Mouse (Mus musculus) ES-E14 (cell line): ENCODE data around the gene Zan. TPM values are rescaled to one million over a fixed set of nuclear protein-coding genes. Genes with fewer than 3 reads are reported as not detected.

Experiments used
- DNase-seq: peaks from one replicate; pipeline ENCODE4 v3.0.0-alpha.2; 2013; ENCODE audit warnings: low read depth, low spot score
- H3K27ac ChIP-seq: 2 replicates; pipeline ENCODE4 v1.5.1; 2012; ENCODE audit warnings: low read depth, mild to moderate bottlenecking, low read length, moderate library complexity, mixed read lengths; ENCODE audit not compliant: poor library complexity, insufficient read depth, severe bottlenecking
- H3K36me3 ChIP-seq: 2 replicates; pipeline ENCODE4 v1.6.1; 2012; ENCODE audit warnings: mild to moderate bottlenecking, low read length, moderate library complexity, mixed read lengths; ENCODE audit not compliant: control insufficient read depth, poor library complexity, insufficient read depth, severe bottlenecking
- H3K4me1 ChIP-seq, 2 experiments: fragments of 150-350 bp in 1 of 2; sonication (generic) in 1 of 2; 2 replicates each; pipeline ENCODE4 v1.6.1; 2012; ENCODE audit warnings: low read length in 2 of 2, mild to moderate bottlenecking in 1 of 2, mixed read lengths in 1 of 2; ENCODE audit not compliant: control insufficient read depth in 2 of 2, insufficient read depth in 2 of 2, poor library complexity in 1 of 2
- H3K4me3 ChIP-seq, 2 experiments: fragments of 150-350 bp in 1 of 2; sonication (generic) in 1 of 2; 2 replicates each; pipeline ENCODE4 v1.5.1; 2012; ENCODE audit warnings: low read length in 2 of 2, low read depth in 1 of 2, mild to moderate bottlenecking in 1 of 2, mixed read lengths in 1 of 2; ENCODE audit not compliant: insufficient read depth in 1 of 2, poor library complexity in 1 of 2, severe bottlenecking in 1 of 2
- H3K9ac ChIP-seq: 2 replicates; pipeline ENCODE4 v1.6.1; 2012; ENCODE audit warnings: low read depth, mild to moderate bottlenecking, low read length, mixed read lengths; ENCODE audit not compliant: poor library complexity, insufficient read depth, severe bottlenecking
- H3K9me3 ChIP-seq: fragments of 150-350 bp; sonication (generic); 2 replicates; pipeline ENCODE4 v1.6.1; 2012; ENCODE audit warnings: low read depth, mild to moderate bottlenecking, low read length; ENCODE audit not compliant: control insufficient read depth, insufficient read depth
- CHD2 ChIP-seq: IDR thresholded peaks from 2 replicates; pipeline ENCODE4 v1.6.1; 2014; ENCODE audit warnings: mild to moderate bottlenecking, low read depth, low read length, inconsistent platforms
- HCFC1 ChIP-seq: IDR thresholded peaks from 2 replicates; pipeline ENCODE4 v1.6.1; 2012; ENCODE audit warnings: low read length, inconsistent platforms, borderline replicate concordance; ENCODE audit not compliant: insufficient read depth
- MAFK ChIP-seq: IDR thresholded peaks from 2 replicates; pipeline ENCODE4 v1.6.1; 2014; ENCODE audit warnings: mild to moderate bottlenecking, low read depth, low read length, inconsistent platforms; ENCODE audit not compliant: insufficient read depth
- ZC3H11A ChIP-seq: IDR thresholded peaks from 2 replicates; pipeline ENCODE4 v1.6.1; 2012; ENCODE audit warnings: low read depth, mild to moderate bottlenecking, inconsistent platforms, low read length, borderline replicate concordance
- ZNF384 ChIP-seq: IDR thresholded peaks from 2 replicates; pipeline ENCODE4 v1.6.1; 2012; ENCODE audit warnings: low read depth, low read length, inconsistent platforms
- in situ Hi-C, 2 experiments: fragments of 600-800 bp; cut with MboI; formaldehyde crosslinking; loops; one replicate each; pipeline ENCODE4 v1.15.1; 2025; ENCODE audit warnings: low sequenced_read_pairs in 2 of 2, inconsistent platforms in 1 of 2; ENCODE audit not compliant: unreplicated experiment in 2 of 2
- total RNA-seq: library from RNA; depleted of rRNA; stranded (reverse); fragments of 300-350 nt; gene quantifications from 2 replicates; pipeline ENCODE4 v1.2.3, GENCODE M21; 2012

The Zan gene
- total RNA-seq, 1 experiment = 2.6 TPM

DNA sequence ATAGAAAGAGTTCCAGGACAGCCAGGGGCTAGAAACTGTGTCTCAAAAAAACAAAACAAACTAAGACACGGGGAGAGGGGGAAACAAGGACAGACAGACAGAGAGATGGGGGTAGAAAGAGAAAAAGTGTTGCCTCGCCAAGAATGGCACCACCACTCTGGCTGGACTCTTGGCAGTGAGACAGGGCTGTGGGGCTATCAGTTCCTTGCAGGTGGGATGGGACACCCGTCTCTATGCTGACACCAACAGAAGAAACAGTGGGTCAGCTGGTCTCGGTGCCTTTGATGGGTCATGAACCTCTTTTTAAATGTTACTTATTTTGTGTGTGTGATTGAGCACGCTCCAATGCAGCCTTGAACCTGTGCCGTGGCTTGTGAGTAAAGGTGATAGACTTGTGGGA, 136.6 kb downstream of the Zan start:
- H3K27ac ChIP-seq = no peak overlapping the region
- TF ChIP-seq ZNF384 (no peak), CHD2 (no peak), ZC3H11A (no peak), MAFK (no peak), HCFC1 (no peak)
- in situ Hi-C loops = no loop called here

DNA sequence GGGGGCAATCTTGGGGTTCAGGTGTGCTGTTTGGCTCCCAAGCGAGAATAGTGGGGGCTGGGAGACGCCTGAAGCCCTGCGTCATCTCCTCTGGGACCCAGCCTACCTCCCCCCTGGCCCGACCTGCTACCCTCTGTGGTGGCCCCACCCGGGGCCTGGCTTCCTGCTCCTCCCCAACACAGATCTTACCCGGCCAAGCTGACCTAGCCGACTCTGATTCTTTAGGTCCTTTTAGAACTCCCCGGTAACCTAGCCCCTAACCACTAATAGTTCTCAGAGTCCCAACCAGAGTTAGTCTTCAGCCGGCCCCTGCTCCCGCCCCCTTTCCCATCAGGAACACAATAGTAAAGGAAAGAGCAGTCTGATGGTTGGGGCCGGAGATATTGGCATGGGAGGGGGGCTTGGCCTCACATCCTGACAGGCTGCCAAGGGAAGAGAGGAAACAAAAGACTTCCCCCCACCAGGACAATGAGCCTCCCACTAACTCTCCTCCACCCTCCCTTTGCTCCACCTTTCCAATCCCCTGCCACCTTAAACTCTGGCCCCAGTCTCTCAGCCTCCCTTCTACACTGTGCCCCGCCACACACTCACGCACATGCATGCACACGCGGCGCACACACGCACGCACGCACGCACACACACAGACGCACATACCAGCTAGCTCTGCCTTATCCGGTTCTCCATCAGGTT, 137.4 kb downstream of the Zan start:
- H3K36me3 ChIP-seq = no peaks in the 10 kb centered on the region
- peak overlapping the region; percentile 31 to 68 for H3K4me3 ChIP-seq
- H3K9me3 ChIP-seq = no peaks in the 10 kb centered on the region
- H3K9ac ChIP-seq = peak overlapping the region; percentile 44; the same call in 1 of the 2 replicates
- in situ Hi-C loops = no loop called here
- peak overlapping the region; percentile 55 for H3K27ac ChIP-seq
- H3K4me1 ChIP-seq = peaks cover 12 to 28% of the 10 kb centered on the region in 2 experiments; a peak in 3 of 4 replicates
- TF ChIP-seq ZC3H11A = no peak
- TF ChIP-seq CHD2 = no peak
- TF ChIP-seq MAFK = no peak
- no peak for TF ChIP-seq HCFC1
- TF ChIP-seq ZNF384 = no peak
- peak; percentile 51 for DNase-seq

More for the DNA sequence above, 136.6 kb downstream of the Zan start:
- no peak overlapping the region for H3K4me3 ChIP-seq
- no peaks in the 10 kb centered on the region for H3K9me3 ChIP-seq
- H3K4me1 ChIP-seq = peaks cover 5 to 23% of the 10 kb centered on the region in 2 experiments; a peak in 3 of 4 replicates
- no peak for DNase-seq
- no peaks in the 10 kb centered on the region for H3K36me3 ChIP-seq
- no peak overlapping the region for H3K9ac ChIP-seq

DNA sequence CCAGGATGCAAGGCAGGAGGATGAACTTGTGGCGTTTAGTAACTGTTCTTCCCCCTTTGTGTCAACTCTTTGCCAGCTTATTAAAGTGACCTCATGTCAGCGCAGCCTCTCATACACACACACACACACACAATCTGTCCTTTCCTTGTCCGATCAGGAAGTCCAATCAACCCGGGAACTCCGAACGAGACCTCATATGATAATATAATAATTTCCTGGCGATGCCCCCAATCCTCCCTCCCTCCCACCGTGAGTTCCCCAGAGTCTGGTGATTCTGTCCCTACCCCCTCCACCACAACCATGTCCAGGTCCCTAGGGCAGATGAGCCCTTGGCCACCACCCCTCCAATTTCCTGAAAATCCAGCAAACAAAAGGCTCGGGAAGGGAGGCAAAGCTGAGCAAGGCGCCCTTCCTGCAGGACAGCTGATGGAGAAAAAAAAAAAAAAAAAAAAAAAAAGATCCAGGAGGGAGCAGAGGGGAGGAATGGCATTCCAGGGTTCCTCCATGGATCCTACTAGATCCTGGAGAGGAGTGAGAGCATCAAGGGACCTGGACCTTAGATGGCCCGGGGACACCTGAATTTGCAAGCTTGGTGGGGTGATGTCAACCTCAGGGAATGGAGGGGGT, 138.1 kb downstream of the Zan start:
- Histone ChIP-seq H3K4me3 (peak overlapping the region; percentile 56 to 68), H3K4me1 (peaks cover 13 to 28% of the 10 kb centered on the region in 2 experiments; a peak in 3 of 4 replicates), H3K9ac (peak overlapping the region; percentile 67; the same call in 1 of the 2 replicates), H3K36me3 (no peaks in the 10 kb centered on the region), H3K9me3 (no peaks in the 10 kb centered on the region), H3K27ac (peak overlapping the region; percentile 55)
- TF ChIP-seq ZNF384 = peak; percentile 96
- no peak for TF ChIP-seq CHD2
- no peak for TF ChIP-seq MAFK
- in situ Hi-C loops = no loop called here
- DNase-seq = no peak

DNA sequence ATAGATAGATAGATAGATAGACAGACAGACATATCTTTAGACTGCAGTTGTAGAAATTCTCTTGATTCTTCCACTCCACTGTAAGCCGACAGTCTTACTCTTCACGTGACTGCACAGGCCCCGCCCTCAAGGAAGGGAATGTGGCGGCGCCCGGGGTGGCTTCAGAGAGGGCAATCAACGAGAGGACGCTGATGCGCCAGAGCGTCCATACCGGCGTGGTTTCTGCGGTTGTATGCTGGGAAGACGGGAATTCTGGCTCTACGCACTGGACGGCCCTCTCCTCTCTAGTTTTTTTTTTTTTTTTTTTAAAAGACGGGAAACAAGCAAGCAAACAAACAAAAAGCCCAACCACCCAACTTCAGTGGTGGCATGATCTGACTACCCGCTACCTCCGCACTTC, 138.6 kb downstream of the Zan start:
- peaks cover 13 to 28% of the 10 kb centered on the region in 2 experiments; a peak in 3 of 4 replicates for H3K4me1 ChIP-seq
- peak overlapping the region; percentile 53; the same call in 1 of the 2 replicates for H3K27ac ChIP-seq
- no peaks in the 10 kb centered on the region for H3K36me3 ChIP-seq
- H3K9me3 ChIP-seq = no peaks in the 10 kb centered on the region
- H3K4me3 ChIP-seq = peak overlapping the region; percentile 56 to 68
- DNase-seq = peak; percentile 89
- TF ChIP-seq MAFK (no peak), ZC3H11A (no peak), ZNF384 (peak; percentile 91), HCFC1 (peak; percentile 89), CHD2 (no peak)
- peak overlapping the region; percentile 67; the same call in 1 of the 2 replicates for H3K9ac ChIP-seq
- in situ Hi-C loops = no loop called here

DNA sequence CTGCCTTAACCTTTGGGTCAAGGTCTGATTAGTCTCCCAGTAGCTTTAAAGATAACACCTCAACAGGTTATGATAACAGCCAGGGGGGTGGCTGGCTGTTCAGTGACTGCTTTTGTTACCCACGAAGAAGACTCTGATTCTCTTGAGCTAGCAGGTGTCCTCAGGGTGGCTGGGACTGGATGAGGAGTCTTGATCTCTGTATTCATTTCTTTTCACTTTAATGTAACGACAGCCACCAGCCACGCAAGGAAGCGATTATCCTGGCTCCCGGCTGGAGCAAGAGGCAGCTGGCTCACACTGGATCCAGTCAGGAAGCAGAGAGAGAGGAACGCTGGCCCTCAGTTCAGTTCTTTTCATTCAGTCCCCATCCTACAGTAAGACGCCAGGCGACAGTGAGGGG, 139.7 kb downstream of the Zan start:
- in situ Hi-C loops = no loop called here
- H3K4me3 ChIP-seq = peak overlapping the region; percentile 56 to 68; a peak in 2 of 4 replicates
- TF ChIP-seq ZC3H11A = no peak
- no peak for TF ChIP-seq HCFC1
- TF ChIP-seq ZNF384 = no peak
- no peak for TF ChIP-seq CHD2
- no peak for TF ChIP-seq MAFK
- peaks cover 13 to 32% of the 10 kb centered on the region in 2 experiments for H3K4me1 ChIP-seq
- peak; percentile 75 for DNase-seq
- H3K9me3 ChIP-seq = no peaks in the 10 kb centered on the region
- peak overlapping the region; percentile 76 for H3K27ac ChIP-seq
- H3K36me3 ChIP-seq = no peaks in the 10 kb centered on the region
- H3K9ac ChIP-seq = no peak overlapping the region
